Mouse (Mus musculus) induced T-regulatory cell, adult 2 months (primary cell): Measurements from ENCODE around the gene Spata46.

ENCODE experiments used
- DNase-seq: peaks from one replicate; pipeline ENCODE4 v3.0.0-alpha.2; 2012; ENCODE audit warnings: low read depth

The Spata46 gene

GRCm38 (mm10) chr1:170308503-170308902 lies at the start of gene Spata46:
Gene Spata46 (plus strand): TSS chr1:170308803.
- DNase-seq = no peak

GRCm38 (mm10) chr1:170270281-170270680 lies 38.3 kb upstream of the Spata46 start:
- DNase-seq = no peak

DNA sequence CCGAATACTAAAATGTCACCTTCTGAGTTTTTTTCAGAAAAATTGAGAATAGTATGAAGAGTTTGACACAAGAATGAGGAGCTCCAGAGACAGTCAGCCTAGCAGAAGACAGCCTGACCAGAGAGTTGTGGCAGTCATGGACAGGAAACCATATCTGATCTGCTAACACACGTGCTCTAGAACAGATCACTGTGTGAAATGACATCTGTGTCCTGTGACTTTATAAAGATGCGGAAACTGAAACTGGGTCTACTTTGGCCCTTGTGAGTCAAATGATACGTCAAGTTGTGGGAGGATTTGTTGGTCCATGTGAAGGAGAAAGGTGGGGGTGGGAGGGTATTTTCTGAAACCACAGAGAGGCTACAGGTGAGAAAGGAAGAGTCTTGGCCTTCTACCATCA lies 37.9 kb upstream of the Spata46 start:
- no peak for DNase-seq

DNA sequence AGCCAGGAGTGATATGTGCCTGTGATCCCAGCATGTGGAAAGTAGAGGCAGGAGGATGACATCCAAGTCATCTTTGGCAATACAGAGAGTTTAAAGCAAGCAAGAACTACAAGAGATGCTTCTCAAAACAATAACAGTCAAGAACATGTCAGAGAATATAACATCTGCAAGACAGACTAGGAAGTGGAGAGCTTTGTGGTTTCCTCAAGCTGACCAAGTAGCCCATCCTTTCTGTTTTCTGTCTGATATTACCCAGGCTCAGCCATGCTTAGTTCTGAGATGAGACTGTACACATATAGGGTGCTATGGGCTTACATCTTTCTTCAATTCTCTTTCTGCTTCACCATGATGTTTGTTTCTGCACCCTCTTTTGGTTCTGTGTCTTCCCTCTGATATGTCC lies 35.4 kb upstream of the Spata46 start:
- no peak for DNase-seq

GRCm38 (mm10) chr1:170277016-170277415 lies 31.6 kb upstream of the Spata46 start, which contains the start of gene Sh2d1b1:
Gene Sh2d1b1 (plus strand): TSS chr1:170277320.
- no peak for DNase-seq

DNA sequence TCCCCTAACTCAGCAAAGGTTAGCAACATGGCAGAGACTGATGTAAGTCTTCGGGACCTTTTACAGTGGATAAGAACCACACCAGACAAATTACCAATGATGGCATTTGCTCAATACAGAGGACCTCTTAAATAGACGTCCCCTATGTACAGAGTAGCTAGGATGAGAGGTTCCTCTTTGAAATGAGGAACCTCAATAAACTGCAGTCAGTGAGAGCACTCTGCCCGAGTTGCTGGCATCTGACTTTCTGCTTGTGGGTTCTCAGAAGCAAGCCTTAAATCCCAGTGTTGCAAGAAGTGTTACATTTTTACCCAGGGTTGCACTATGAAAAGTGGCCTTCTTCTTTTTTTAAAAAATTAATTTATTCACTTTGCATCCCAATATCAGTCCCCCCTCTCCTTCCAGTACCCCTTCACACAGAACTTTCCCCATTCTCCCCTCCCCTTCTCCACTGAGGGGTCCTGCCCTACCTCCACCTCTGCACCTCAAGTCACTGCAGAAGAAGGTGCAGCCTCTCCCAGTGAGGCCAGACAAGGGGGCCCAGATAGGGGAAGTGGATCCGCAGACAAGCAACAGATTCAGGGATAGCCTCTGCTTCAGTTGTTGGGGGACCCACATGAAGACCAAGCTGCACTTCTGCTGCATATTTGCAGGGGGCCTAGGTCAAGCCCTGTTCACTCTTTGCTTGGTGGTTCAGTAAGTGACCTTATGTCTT lies 26.0 kb upstream of the Spata46 start:
- no peak for DNase-seq

- peak; percentile 2 for DNase-seq
Measured at GRCm38 (mm10) chr1:170292239-170292951, 16.2 kb upstream of the Spata46 start.

- no peak for DNase-seq
Measured at GRCm38 (mm10) chr1:170293257-170293656, 15.3 kb upstream of the Spata46 start.

DNA sequence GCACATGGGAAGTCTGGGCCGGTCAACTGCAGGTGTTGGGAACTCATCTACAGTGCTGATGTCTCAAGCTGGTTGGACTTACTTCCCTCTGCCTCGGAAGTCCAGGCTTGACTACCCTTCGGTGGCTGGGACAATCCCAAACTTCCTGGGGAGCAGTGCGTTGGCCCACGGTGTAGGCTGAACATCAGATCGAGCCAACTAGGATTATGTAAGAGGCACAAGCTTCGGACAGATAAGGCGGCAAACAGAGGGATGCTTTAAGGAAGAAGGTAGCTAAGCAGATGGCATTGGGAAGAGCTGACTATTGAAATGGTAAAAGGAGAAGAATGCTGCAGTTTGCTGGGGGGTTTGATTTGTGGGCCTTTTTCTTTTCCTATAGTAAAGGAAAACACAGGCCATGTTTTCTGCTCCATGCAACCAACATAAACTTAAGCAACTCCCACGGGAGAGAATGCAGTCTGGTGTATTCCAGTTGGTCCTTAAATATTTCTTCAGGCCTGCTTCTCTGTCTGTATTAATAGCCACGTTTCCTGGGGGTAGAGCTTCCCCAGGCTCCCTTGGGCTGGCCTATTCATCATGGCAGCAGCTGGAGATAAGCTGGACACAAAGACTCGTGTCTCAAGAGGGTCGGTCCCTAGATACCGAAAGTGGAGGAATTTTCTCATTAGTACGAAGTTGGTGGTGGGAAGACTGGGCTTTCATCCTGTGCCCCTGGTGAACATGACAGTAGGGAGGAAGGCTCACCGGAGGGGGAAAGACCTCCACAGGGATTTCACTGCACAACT lies 13.6 kb upstream of the Spata46 start:
- DNase-seq = no peak

GRCm38 (mm10) chr1:170299496-170299895 lies 9.1 kb upstream of the Spata46 start:
- no peak for DNase-seq

DNA sequence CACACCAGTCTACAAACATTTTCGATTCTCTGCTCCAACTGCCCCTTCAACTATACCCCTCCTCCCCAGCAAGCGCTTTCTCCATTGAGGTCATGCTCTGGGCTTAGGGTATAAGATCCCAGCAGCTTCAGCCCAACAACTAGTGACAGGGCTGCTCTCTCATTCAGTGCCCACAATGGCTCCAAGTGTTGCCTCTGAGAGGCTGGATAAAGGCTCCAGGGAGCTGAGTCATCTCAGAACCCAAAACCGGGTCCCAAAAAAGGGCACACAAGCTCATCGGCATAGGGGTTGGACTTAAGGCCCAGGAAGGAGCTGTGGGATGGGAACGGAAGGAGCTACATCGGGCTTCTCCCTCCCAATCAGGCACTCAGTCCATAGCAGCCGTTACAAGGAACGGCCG lies 6.9 kb upstream of the Spata46 start:
- DNase-seq = no peak

- no peak for DNase-seq
Measured at GRCm38 (mm10) chr1:170302456-170302855, 6.1 kb upstream of the Spata46 start.

DNA sequence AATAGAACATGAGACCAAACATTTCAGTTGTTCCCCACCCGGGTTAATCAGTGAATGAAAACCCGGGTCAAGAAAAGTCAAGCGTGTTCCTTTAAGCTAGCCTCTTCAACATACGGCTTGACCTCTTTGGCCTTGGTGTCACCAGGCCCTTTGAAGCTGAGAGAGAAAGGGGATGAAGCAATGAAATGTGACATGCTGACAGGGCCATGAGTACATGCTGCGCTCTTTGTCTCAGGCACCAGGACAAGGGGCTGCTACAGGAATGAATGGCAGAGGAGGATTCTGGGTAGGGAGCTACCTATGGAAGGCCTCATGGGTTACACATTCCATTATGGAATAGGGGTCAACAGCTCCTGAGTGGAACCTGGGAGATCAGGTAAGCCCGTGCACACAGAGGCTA lies 5.5 kb upstream of the Spata46 start:
- DNase-seq = no peak

GRCm38 (mm10) chr1:170305002-170305401 lies 3.6 kb upstream of the Spata46 start:
- DNase-seq = no peak

GRCm38 (mm10) chr1:170306232-170306631 lies 2.4 kb upstream of the Spata46 start, which contains the start of gene Gm7694:
Gene Gm7694 (minus strand): TSS chr1:170306332.
- DNase-seq = no peak

- no peak for DNase-seq
Measured at GRCm38 (mm10) chr1:170311431-170311830, 2.8 kb downstream of the Spata46 start.

GRCm38 (mm10) chr1:170322046-170322445 lies 13.4 kb downstream of the Spata46 start:
- DNase-seq = no peak

- DNase-seq = no peak
Measured at GRCm38 (mm10) chr1:170323001-170323400, 14.4 kb downstream of the Spata46 start.

DNA sequence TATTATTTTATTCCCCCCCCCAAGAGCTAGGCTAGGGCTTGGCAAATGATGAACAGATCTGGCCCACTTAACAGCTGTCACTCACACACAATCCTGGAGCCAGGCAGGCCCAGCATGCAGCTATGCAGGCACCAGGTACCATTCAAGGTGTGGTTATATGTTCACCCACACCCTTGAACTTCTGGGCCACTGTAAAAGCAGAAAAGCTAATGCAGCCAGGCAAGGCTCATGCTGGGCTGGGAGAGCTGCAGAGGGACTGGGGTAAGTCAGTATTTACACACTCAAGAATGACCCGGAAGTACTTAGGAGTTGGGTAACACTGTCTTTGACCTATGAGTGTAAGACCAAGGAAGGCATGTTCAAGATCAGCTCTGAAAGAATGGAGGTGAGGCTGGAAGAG lies 15.7 kb downstream of the Spata46 start:
- DNase-seq = no peak

DNA sequence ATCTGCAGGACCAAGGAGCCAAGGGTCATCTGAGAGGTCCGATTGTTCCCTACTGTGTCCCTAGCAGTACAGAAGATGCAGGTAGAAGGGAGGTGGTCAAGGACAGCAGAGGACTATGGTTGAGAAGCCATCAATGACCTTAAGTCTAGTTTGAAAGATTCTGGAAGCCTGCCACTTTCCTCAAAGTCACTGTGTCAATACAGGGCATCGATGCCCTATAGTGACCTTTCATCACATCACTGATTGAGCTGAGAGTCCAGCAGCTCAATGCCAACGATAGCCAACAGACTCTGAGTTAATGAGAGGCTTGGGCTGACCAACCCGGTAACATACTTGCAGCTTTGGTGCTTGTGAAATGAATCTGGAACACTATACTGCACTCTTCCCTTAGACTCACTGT lies 16.7 kb downstream of the Spata46 start:
- DNase-seq = no peak

DNA sequence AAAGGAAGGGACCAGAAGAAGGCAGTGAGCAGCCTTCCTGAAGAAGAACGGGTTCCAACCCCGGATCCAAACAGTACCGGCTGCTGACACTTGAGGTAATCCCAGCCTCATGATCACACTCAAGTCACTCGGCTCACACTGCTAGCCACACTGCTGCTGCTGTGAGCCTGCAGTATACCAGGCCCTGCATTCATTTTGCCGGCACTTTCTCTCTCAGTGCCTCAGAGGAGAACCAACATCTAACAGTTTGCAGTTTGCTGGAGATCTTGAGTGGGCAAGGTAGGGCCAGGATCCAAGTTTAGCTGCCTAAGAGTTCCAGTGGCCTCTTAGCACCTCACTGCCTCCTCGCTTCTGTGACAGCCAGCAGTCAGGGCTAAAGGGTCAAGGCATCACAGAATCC lies 23.3 kb downstream of the Spata46 start:
- no peak for DNase-seq

GRCm38 (mm10) chr1:170332775-170333174 lies 24.2 kb downstream of the Spata46 start:
- DNase-seq = no peak

- DNase-seq = no peak
Measured at GRCm38 (mm10) chr1:170339943-170340342, 31.3 kb downstream of the Spata46 start.
